Mouse (Mus musculus) gastrocnemius, postnatal 4 days (tissue): ENCODE results near the gene Tlk1. TPM values are rescaled to one million over a fixed set of nuclear protein-coding genes. Genes with fewer than 3 reads are reported as not detected.

ENCODE experiments used
- DNase-seq, 2 experiments: peaks; one replicate each; pipeline ENCODE4 v3.0.0; 2021 to 2022; ENCODE audit warnings: low spot score in 2 of 2, mixed read lengths in 2 of 2
- total RNA-seq, 2 experiments: library from RNA; stranded (reverse); gene quantifications; 2 replicates each; pipeline ENCODE4 v1.2.3; 2021

The Tlk1 gene
- total RNA-seq, 2 experiments from 2014 or later, result 43.4 to 52.1 TPM

- DNase-seq, result no peak
These were observed 24.0 kb downstream of the Tlk1 start for GRCm38 (mm10) chr2:70801543-70801942.

- no peak for DNase-seq
These were observed 25.1 kb downstream of the Tlk1 start for GRCm38 (mm10) chr2:70800396-70800795.

- no peak for DNase-seq
These were observed 32.3 kb downstream of the Tlk1 start for GRCm38 (mm10) chr2:70793276-70793675.

DNA sequence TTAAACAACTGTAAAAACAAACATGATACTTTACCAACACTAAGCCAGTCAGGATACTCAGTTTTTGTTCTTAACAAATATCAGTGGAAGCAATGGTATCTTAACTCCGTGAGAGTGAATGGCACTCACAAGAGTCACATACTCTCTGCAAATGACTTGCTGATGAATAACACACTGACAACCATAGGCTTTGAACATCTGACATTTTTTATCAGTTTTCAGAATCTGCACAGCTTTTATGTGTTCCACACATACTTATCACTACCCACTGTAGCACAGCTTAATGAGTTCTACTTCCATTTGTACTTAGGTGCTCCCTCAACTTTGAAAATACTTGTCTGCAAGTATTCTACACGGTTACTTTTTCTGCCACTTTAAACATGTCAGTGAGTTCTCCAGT is 35.3 kb downstream of the Tlk1 start:
- DNase-seq, result no peak

GRCm38 (mm10) chr2:70789331-70789730 is 36.2 kb downstream of the Tlk1 start:
- no peak for DNase-seq

DNA sequence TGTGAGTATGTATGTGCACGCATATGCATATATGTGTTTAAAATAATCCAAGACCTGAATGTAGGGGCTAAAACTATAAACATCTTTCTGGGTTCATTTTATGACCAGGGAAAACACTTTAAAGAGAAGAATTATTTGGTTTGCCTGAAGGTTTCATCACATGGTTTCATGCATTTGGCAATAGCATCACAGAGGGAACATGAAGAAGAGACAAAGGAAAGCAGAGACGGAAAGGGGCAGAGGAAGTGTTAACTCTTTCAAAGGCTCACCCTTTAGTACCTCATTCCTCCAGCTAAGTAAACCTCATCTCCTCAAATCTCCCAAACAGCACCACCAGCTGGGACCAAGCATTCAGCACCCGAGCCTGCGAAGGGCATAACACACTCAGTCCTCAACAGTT is 41.1 kb downstream of the Tlk1 start:
- DNase-seq, result no peak

DNA sequence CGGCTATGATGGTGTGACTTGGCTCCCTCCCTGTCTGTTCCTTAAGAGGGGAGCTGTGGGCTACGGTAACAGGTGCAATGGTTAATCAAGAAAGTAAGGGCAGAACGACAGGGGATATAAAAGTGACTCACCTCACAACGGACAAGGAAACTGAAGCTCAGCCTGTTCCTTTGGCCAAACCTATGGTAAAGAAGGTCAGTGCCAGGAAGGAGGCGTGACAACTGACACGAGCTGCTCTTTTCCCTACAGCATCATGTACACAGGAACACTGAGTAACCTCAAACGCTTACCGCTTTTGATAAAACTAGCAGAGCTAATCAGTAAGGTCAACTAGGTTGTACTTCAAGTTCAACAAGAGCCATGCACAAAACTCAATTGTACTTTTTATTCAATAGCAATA is 42.0 kb downstream of the Tlk1 start:
- DNase-seq, result no peak

GRCm38 (mm10) chr2:70779634-70780033 is 45.9 kb downstream of the Tlk1 start:
- no peak for DNase-seq

DNA sequence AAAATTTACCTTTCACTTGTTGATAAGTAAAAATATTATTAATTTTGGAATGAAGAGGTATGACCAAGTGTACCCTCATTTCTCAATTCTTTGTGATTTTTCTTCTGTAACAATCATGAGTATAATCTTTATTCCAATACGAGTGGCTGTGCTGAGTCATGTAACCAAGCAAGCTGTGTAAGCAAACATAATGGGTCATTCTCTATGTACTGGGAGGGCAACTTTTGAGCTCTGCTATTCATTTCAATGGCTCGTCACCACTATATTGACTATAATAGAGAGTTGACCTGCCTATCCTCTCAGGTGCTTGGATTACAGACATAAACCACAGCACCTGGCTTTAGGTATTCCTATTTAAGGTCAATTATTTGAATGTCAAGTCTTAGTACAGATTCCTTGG is 48.8 kb downstream of the Tlk1 start:
- no peak for DNase-seq

DNA sequence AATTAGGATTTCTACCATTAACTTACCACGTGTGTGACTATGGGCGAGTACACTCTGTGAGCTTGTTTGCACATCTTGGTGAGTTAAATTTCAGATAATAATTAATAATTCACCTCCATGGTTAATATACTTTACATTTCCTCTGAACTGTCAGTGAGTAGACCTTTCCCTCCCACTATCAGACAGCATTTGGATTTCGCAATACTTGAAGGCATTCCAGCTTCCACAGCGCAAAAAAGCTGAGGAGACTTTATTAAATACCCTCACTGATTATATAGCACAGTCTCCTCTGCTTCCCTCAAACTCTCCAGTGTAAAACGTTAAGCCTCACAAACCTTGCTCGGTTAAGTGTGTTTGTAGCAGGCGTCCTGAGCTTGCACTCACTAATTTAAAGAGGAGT is 60.8 kb downstream of the Tlk1 start:
- no peak for DNase-seq

DNA sequence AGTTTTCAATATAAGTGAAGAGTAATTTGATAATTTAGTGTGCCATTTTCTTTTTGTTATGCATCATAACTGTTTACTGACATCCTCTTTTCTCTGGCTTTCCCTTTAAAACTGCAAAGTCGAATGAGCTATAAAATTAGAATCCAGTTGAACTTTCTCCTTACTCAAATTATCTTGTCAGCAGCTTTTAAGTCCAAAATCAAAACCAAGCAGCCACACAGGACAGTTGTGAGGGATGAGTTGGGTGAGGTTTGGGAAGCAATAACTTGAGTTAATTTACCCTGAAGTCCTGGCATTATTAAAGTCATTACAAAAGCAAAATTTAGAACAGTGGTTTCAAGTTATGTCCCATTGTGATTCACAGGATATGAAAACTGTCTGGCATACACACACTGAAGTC is 62.8 kb downstream of the Tlk1 start:
- DNase-seq, result no peak

DNA sequence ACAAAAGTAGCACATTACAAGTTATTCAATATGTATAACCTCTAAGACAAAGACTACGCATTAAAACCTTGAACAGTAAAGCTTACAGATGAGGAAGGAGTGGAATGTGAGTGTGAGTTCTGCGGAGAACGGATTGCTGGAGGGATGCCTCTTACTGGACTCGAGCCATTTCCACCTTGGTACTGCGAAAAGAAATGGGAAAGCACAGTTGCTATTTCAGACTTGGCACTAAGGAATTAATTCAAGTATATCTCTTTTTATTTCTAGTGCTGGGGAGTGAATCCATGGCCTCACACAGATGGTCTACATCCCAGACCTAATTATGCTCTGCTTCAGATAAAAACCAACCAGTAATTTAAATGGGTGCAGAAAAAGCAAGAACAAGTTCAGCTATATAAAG is 73.4 kb downstream of the Tlk1 start:
- no peak for DNase-seq

- no peak for DNase-seq
These were observed 73.9 kb downstream of the Tlk1 start for GRCm38 (mm10) chr2:70751655-70752054.

GRCm38 (mm10) chr2:70742588-70742987 is 82.9 kb downstream of the Tlk1 start:
- DNase-seq, result no peak

DNA sequence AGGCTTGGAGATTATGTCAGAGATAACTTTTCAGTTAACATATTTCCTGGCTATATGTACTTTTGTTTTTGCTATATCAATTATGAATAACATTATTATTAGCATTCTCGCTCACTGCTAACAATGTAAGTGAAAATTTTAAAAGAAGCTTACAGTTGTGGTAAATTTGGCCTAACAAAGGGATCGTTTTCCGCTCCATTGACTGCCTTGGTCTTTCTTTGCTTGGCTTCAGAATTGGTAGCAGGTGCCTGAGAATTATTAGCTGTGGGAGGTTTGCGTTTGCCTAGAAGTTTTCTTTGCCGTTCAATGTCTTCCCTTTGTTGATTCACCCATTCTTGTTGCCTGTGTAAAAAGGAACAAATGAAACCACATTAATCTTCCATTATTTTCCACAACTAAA is 83.6 kb downstream of the Tlk1 start:
- DNase-seq, result no peak

- DNase-seq, result no peak
These were observed 89.5 kb downstream of the Tlk1 start for GRCm38 (mm10) chr2:70736008-70736407.

GRCm38 (mm10) chr2:70735534-70735933 is 90.0 kb downstream of the Tlk1 start:
- no peak for DNase-seq

DNA sequence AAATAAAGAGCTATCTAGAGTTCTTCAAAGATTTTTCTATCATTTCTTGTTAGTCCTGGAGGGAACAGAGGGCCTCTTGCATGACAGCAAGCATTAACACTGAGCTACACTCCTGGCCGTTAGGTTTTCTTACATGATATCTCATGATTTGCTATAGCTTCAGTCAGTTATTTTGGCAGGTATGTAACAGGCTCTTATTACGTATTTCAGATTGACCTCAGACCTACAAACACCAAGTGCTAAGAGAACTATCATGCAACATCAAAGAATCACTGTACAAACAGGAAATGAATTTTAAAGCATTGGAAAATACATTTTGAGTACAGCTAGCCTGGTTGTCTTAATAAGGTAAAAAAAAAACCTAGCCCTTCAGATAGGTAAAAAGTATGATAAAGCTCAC is 98.4 kb downstream of the Tlk1 start:
- DNase-seq, result no peak

- DNase-seq, result no peak
These were observed 101.8 kb downstream of the Tlk1 start for GRCm38 (mm10) chr2:70723610-70724243.

- no peak for DNase-seq
These were observed 114.7 kb downstream of the Tlk1 start for GRCm38 (mm10) chr2:70710878-70711277.

- DNase-seq, result no peak
These were observed 115.3 kb downstream of the Tlk1 start for GRCm38 (mm10) chr2:70710236-70710635.

GRCm38 (mm10) chr2:70708986-70709730 is 116.4 kb downstream of the Tlk1 start:
- no peak for DNase-seq

DNA sequence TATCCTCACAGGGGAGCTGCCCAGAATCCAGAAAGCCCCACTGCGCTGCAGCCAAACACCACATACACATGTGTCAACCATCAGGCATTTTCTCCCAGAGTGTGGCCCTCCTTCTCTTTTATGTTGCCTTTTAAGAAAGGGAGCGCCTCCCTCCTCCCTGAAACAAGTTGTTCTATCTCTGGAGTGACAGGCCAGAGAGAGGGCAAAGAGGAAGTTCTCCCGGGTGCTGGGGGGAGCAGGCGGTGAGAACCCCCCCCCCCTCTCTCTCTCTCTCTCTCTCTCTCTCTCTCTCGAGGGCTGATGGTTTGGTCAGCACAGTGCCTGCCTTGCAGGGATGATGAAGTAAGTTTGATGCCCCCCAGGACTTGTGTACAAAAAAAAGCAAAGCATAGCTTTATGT is 123.1 kb downstream of the Tlk1 start:
- no peak for DNase-seq
